Mouse (Mus musculus) ES-E14 (cell line): ENCODE measurements at regions not wholly inside any gene's neighbourhood (a gene's known extent, or its start where the extent isn't known, plus 50 kb on each side); places are given as distances from the start of the nearest gene placed in this dataset.
A peak's percentile ranks its signal among the peaks of the same experiment; 100 is the strongest.

Experiments used
- DNase-seq: peaks from one replicate; pipeline ENCODE4 v3.0.0-alpha.2; 2013; ENCODE audit warnings: low read depth, low spot score
- H3K27ac ChIP-seq: 2 replicates; pipeline ENCODE4 v1.5.1; 2012; ENCODE audit warnings: low read depth, mild to moderate bottlenecking, low read length, moderate library complexity, mixed read lengths; ENCODE audit not compliant: poor library complexity, insufficient read depth, severe bottlenecking
- H3K36me3 ChIP-seq: 2 replicates; pipeline ENCODE4 v1.6.1; 2012; ENCODE audit warnings: mild to moderate bottlenecking, low read length, moderate library complexity, mixed read lengths; ENCODE audit not compliant: control insufficient read depth, poor library complexity, insufficient read depth, severe bottlenecking
- H3K4me1 ChIP-seq, 2 experiments: fragments of 150-350 bp in 1 of 2; sonication (generic) in 1 of 2; 2 replicates each; pipeline ENCODE4 v1.6.1; 2012; ENCODE audit warnings: low read length in 2 of 2, mild to moderate bottlenecking in 1 of 2, mixed read lengths in 1 of 2; ENCODE audit not compliant: control insufficient read depth in 2 of 2, insufficient read depth in 2 of 2, poor library complexity in 1 of 2
- H3K4me3 ChIP-seq, 2 experiments: fragments of 150-350 bp in 1 of 2; sonication (generic) in 1 of 2; 2 replicates each; pipeline ENCODE4 v1.5.1; 2012; ENCODE audit warnings: low read length in 2 of 2, low read depth in 1 of 2, mild to moderate bottlenecking in 1 of 2, mixed read lengths in 1 of 2; ENCODE audit not compliant: insufficient read depth in 1 of 2, poor library complexity in 1 of 2, severe bottlenecking in 1 of 2
- H3K9ac ChIP-seq: 2 replicates; pipeline ENCODE4 v1.6.1; 2012; ENCODE audit warnings: low read depth, mild to moderate bottlenecking, low read length, mixed read lengths; ENCODE audit not compliant: poor library complexity, insufficient read depth, severe bottlenecking
- H3K9me3 ChIP-seq: fragments of 150-350 bp; sonication (generic); 2 replicates; pipeline ENCODE4 v1.6.1; 2012; ENCODE audit warnings: low read depth, mild to moderate bottlenecking, low read length; ENCODE audit not compliant: control insufficient read depth, insufficient read depth
- CHD2 ChIP-seq: IDR thresholded peaks from 2 replicates; pipeline ENCODE4 v1.6.1; 2014; ENCODE audit warnings: mild to moderate bottlenecking, low read depth, low read length, inconsistent platforms
- HCFC1 ChIP-seq: IDR thresholded peaks from 2 replicates; pipeline ENCODE4 v1.6.1; 2012; ENCODE audit warnings: low read length, inconsistent platforms, borderline replicate concordance; ENCODE audit not compliant: insufficient read depth
- MAFK ChIP-seq: IDR thresholded peaks from 2 replicates; pipeline ENCODE4 v1.6.1; 2014; ENCODE audit warnings: mild to moderate bottlenecking, low read depth, low read length, inconsistent platforms; ENCODE audit not compliant: insufficient read depth
- ZC3H11A ChIP-seq: IDR thresholded peaks from 2 replicates; pipeline ENCODE4 v1.6.1; 2012; ENCODE audit warnings: low read depth, mild to moderate bottlenecking, inconsistent platforms, low read length, borderline replicate concordance
- ZNF384 ChIP-seq: IDR thresholded peaks from 2 replicates; pipeline ENCODE4 v1.6.1; 2012; ENCODE audit warnings: low read depth, low read length, inconsistent platforms
- in situ Hi-C, 2 experiments: fragments of 600-800 bp; cut with MboI; formaldehyde crosslinking; loops; one replicate each; pipeline ENCODE4 v1.15.1; 2025; ENCODE audit warnings: low sequenced_read_pairs in 2 of 2, inconsistent platforms in 1 of 2; ENCODE audit not compliant: unreplicated experiment in 2 of 2

DNA sequence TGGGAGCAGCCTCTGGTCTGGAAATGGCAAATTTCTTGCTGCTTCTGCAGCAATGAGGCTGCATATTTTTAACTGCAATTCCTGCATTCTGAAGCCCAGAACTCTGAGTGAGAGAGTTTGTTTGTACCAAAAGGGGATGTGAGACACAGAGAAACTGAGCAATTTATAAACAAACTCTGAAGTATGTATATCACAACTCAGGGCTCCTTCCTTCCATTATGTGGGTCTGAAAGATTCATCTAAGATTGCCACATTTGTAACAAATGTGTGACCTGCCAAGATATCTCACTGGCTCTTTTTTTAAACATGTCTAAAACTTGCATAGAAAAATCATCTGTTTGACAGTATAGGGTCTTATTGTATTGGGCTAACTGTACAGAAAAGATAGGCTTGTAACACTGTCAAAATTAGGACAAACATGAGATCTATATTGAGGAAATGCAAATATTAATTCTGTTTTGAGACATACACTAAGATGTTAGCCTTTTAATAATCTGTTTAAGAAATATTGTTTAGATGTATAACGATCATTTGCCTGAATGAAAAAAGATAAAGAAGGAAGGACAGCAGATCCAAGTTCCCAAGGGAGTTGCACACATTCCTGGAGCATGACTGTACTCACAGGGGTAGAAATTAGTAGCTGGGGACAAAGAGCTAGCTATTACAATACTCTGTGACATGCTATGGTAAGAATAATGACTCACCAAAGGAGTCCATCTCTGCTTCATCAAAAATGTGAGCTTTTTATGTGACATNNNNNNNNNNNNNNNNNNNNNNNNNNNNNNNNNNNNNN, 553.3 kb downstream of the Plxdc2 start:
- H3K27ac ChIP-seq, result no peak overlapping the region
- no peak overlapping the region for H3K4me3 ChIP-seq
- H3K36me3 ChIP-seq, result no peaks in the 10 kb centered on the region
- no peak overlapping the region for H3K9ac ChIP-seq
- TF ChIP-seq ZC3H11A (no peak), CHD2 (no peak), HCFC1 (no peak), MAFK (no peak), ZNF384 (no peak)
- no peaks in the 10 kb centered on the region for H3K4me1 ChIP-seq
- in situ Hi-C loops, result no loop called here
- no peaks in the 10 kb centered on the region for H3K9me3 ChIP-seq
- no peak for DNase-seq

DNA sequence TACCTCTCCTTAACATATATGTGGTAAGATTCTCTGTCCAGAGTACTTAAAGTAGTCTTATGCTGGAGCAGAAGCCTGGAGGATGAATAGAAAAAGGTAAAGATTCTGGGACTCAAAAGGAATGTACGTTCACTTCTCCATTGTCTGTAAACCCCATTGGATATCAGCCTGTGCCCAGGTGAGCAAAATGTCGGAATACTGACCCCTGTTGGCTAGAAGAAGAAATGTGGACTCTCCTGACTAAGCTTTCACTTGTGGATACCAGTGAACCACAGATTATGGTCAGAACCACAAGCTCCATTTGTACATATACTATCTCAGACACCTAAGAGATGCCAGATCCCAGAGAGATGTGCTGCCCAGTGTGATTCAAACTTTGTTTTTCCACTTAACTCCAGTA, 558.5 kb downstream of the Plxdc2 start:
- TF ChIP-seq ZC3H11A (peak; percentile 72; the same call in 1 of the 2 replicates), CHD2 (no peak)
- H3K9ac ChIP-seq, result no peak overlapping the region
- H3K4me3 ChIP-seq, result no peak overlapping the region
- DNase-seq, result peak; percentile 20
- H3K4me1 ChIP-seq, result no peaks in the 10 kb centered on the region
- no peaks in the 10 kb centered on the region for H3K9me3 ChIP-seq
- no peaks in the 10 kb centered on the region for H3K36me3 ChIP-seq
- no peak overlapping the region for H3K27ac ChIP-seq
- in situ Hi-C loops, result no loop called here

DNA sequence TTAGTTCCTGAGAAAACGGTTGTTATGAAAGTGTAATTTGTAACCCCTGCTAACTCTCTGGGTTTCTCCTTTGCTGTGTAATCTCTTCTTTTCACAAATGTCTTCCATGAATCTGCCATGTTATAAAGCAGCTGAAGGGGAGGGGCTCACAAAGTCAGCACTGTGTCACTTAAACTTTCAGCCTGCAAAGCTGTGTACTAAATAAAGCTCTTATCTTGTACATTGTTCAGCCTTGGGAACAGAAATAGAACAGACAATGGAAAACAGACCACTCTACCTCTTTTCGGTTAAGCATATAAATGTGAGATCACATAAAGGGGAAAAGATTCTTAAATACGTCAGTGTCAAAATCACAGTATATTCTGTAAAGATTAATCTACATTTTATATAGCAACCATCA, 573.9 kb downstream of the Plxdc2 start:
- TF ChIP-seq CHD2 (no peak), MAFK (no peak), ZC3H11A (no peak), HCFC1 (no peak)
- H3K4me1 ChIP-seq, result no peaks in the 10 kb centered on the region
- no peaks in the 10 kb centered on the region for H3K36me3 ChIP-seq
- no peak overlapping the region for H3K27ac ChIP-seq
- H3K9me3 ChIP-seq, result no peaks in the 10 kb centered on the region
- DNase-seq, result no peak
- no peak overlapping the region for H3K4me3 ChIP-seq
- in situ Hi-C loops, result no loop called here
- H3K9ac ChIP-seq, result no peak overlapping the region

DNA sequence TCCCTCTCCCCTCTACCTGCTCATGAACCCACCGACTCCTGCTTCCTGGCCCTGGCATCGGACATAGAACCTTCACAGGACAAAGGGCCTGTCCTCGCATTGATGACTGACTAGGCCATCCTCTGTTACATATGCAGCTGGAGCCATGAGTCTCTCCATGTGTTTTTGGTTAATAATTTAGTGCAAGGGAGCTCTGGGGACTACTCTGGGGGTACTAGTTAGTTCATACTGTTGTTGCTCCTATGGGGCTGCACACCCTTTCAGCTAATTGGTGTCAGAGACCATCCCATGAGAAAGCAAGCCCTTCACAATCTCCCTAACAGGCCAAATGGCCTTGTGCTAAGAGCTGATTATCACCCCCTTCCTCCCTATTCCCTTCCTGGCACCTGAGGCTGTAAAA, 603.3 kb downstream of the Plxdc2 start:
- H3K9ac ChIP-seq, result no peak overlapping the region
- H3K4me3 ChIP-seq, result no peak overlapping the region
- TF ChIP-seq CHD2 (no peak), ZNF384 (no peak), MAFK (no peak), ZC3H11A (no peak), HCFC1 (no peak)

DNA sequence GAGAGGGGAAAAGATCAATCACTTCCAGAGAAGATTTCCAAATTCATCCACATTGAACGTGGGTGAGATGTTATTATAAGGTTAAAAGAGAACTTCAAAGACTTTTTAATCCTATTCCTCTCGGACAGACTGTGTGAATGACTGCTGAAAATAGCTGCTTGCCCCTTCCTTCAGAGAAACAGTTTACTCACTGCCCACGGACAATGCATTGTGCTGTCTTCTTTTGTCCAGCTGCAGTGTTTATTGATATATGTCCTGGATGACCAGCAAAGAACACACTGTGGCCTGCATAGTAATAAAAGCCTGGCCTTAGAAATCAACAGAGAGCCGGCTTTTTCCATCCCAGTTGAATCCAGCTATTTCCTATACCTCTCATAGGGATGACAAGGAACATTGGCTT, 621.3 kb downstream of the Plxdc2 start:
- no peaks in the 10 kb centered on the region for H3K36me3 ChIP-seq
- no peak overlapping the region for H3K9ac ChIP-seq
- no peaks in the 10 kb centered on the region for H3K4me1 ChIP-seq
- no peaks in the 10 kb centered on the region for H3K9me3 ChIP-seq
- H3K4me3 ChIP-seq, result no peak overlapping the region
- in situ Hi-C loops, result no loop called here
- TF ChIP-seq ZC3H11A (no peak), MAFK (no peak), ZNF384 (no peak), HCFC1 (no peak), CHD2 (no peak)
- no peak overlapping the region for H3K27ac ChIP-seq
- no peak for DNase-seq

More for the DNA sequence above, 603.3 kb downstream of the Plxdc2 start:
- Histone ChIP-seq H3K9me3 (no peaks in the 10 kb centered on the region), H3K36me3 (no peaks in the 10 kb centered on the region), H3K4me1 (no peaks in the 10 kb centered on the region), H3K27ac (no peak overlapping the region)
- in situ Hi-C loops, result no loop called here
- DNase-seq, result no peak
